Mouse (Mus musculus) heart, adult 2 months (tissue): Measurements from ENCODE around the gene Fam122a. TPM values are rescaled to one million over a fixed set of nuclear protein-coding genes. Genes with fewer than 3 reads are reported as not detected.
A peak's percentile ranks its signal among the peaks of the same experiment; 100 is the strongest.

ENCODE experiments used
- DNase-seq, 2 experiments: peaks; one replicate each; pipeline ENCODE4 v3.0.0; 2021
- H3K27ac ChIP-seq: fragments of 200-600 bp; 2 replicates; pipeline ENCODE4 v1.8.1; 2022
- H3K27me3 ChIP-seq: fragments of 200-500 bp; 2 replicates; pipeline ENCODE4 v1.6.1; 2012; ENCODE audit warnings: mild to moderate bottlenecking, low read length, inconsistent platforms, mixed read lengths; ENCODE audit not compliant: control insufficient read depth, insufficient read depth
- H3K36me3 ChIP-seq: fragments of 200-500 bp; 2 replicates; pipeline ENCODE4 v1.6.1; 2012; ENCODE audit warnings: low read length, inconsistent platforms; ENCODE audit not compliant: control insufficient read depth, insufficient read depth
- H3K4me1 ChIP-seq: fragments of 200-500 bp; 2 replicates; pipeline ENCODE4 v1.6.1; 2011; ENCODE audit warnings: low read length; ENCODE audit not compliant: control insufficient read depth, insufficient read depth
- H3K4me3 ChIP-seq: fragments of 200-600 bp; 2 replicates; pipeline ENCODE4 v1.8.1; 2022
- H3K79me2 ChIP-seq: fragments of 200-500 bp; replicated peaks from 2 replicates; pipeline ENCODE4 v1.6.1; 2012; ENCODE audit warnings: mild to moderate bottlenecking, inconsistent platforms, low read length, moderate library complexity, mixed read lengths; ENCODE audit not compliant: control insufficient read depth, insufficient read depth
- H3K9ac ChIP-seq: fragments of 200-500 bp; 2 replicates; pipeline ENCODE4 v1.6.1; 2012; ENCODE audit warnings: low read depth, mild to moderate bottlenecking, control low read depth, inconsistent platforms, low read length, mixed read lengths
- CTCF ChIP-seq: fragments of 200-600 bp; IDR thresholded peaks from 2 replicates; pipeline ENCODE4 v1.8.1; 2022; ENCODE audit warnings: antibody characterized with exemption, mild to moderate bottlenecking, moderate library complexity
- EP300 ChIP-seq: fragments of 200-500 bp; IDR thresholded peaks from 2 replicates; pipeline ENCODE4 v1.6.1; 2011; ENCODE audit warnings: low read depth, low read length, control low read depth; ENCODE audit not compliant: insufficient read depth
- POLR2A ChIP-seq: fragments of 200-500 bp; IDR thresholded peaks from 2 replicates; pipeline ENCODE4 v1.6.1; 2011; ENCODE audit warnings: mild to moderate bottlenecking, low read depth, low read length, control low read depth; ENCODE audit not compliant: insufficient read depth
- WGBS: fragments of 180-500 bp; shearing (Covaris S2); methylation state at CpG from one replicate; pipeline ENCODE4 v1.1.7; 2018; 5-methylcytosine and 5-hydroxymethylcytosine counted together
- intact Hi-C: fragments of 180-260 bp; cut with DNase I; formaldehyde crosslinking; loops from one replicate; pipeline ENCODE4 v1.15.1; 2025
- long read RNA-seq: library from polyadenylated mRNA; stranded (forward); transcript quantifications from one replicate; pipeline ENCODE4 v2.0.0, GENCODE M21; 2021
- polyA plus RNA-seq: library from polyadenylated mRNA; depleted of rRNA; stranded (reverse); fragments of >200 nt; gene quantifications from 2 replicates; pipeline ENCODE4 v1.2.3, GENCODE M21; 2012; rRNA removed
- total RNA-seq, 2 experiments: library from RNA; stranded (reverse); gene quantifications; 2 replicates each; pipeline ENCODE4 v1.2.3; 2021

Gene Fam122a
- total RNA-seq: 10 to 100 TPM; 25.2 to 28.8 TPM
- 26.4 and 27.4 TPM in 2 replicates for polyA plus RNA-seq
- long read RNA-seq, transcript Fam122a-201 (1 exons, 855 nt): major isoform, 21 of 21 reads
- long read RNA-seq, partial matches to known transcripts: 0 of 21 reads
- long read RNA-seq, other reads (novel, unspliced or antisense): 0 of 21 reads

DNA sequence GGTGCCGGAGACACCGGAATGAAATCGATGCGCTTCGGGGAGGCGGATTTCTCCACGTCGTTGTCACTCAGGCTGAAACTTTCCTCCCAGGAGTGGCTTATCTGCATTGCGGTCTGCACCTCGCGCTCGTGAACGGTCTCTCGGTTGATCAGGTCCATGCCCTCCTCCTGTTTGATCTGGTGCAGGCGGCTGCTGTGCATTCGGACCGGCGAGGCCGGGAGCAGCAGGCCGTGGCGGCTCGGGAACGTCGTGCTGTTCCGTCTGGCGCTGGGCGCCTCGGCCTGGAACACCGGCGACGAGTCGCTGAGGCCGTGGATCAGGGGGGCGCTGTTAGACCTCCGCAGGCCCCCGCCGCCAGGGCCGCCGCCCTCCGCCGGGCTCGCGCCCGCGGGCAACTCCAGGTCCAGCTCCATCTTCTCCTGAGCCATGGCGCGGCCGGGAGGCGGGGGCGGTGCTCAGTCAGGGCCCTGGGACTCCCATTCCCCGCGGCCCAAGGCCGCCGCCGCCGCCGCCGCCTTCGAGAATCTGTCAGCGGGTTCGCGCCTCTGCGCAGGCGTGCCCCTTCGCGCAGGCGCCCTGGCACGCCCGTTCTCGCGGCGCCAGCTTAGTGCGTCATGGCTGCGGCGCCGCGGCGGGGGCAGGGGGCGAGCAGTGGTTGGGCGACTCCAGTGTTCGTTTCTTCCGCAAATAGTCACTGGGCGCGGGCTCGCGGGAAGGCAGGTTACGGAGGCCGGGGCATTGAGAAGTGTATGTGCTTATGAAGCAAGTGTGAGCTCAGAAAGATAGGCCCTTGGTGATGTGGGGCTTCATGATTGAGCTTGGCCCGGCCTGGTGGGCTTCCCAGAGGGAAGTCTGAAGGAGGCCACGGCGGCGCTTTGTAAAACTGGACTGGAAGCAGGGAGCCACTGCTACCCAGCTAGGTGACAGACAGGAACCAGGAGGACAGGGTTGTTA lies at the start of gene Fam122a:
Fam122a (minus strand) TSS at position 428 of the 954 bp plus-strand sequence.
- peak; percentile 48 for TF ChIP-seq CTCF
- TF ChIP-seq EP300: no peak
- peak; percentile 83 for TF ChIP-seq POLR2A
- Histone ChIP-seq H3K27ac (peak within 1 kb of the TSS; percentile 94), H3K4me1 (peaks cover 4% of the 10 kb centered on the region), H3K9ac (peak within 1 kb of the TSS; percentile 79), H3K79me2 (no peaks in the 10 kb centered on the region), H3K4me3 (peak within 1 kb of the TSS; percentile 87), H3K27me3 (no peaks in the 10 kb centered on the region), H3K36me3 (0 out of 2 replicates have a peak, but pooled peaks cover 4% of the 10 kb centered on the region)
- WGBS: 1% methylated on average over 91 of the region's 92 CpGs
- peak; percentile 94 to 96 for DNase-seq
- intact Hi-C loops: loop anchor here (1.0 to 5.0 kb wide), 4 partner anchors 79 to 720 kb away; partner anchors contain the start of genes Apba1 and Fxn

DNA sequence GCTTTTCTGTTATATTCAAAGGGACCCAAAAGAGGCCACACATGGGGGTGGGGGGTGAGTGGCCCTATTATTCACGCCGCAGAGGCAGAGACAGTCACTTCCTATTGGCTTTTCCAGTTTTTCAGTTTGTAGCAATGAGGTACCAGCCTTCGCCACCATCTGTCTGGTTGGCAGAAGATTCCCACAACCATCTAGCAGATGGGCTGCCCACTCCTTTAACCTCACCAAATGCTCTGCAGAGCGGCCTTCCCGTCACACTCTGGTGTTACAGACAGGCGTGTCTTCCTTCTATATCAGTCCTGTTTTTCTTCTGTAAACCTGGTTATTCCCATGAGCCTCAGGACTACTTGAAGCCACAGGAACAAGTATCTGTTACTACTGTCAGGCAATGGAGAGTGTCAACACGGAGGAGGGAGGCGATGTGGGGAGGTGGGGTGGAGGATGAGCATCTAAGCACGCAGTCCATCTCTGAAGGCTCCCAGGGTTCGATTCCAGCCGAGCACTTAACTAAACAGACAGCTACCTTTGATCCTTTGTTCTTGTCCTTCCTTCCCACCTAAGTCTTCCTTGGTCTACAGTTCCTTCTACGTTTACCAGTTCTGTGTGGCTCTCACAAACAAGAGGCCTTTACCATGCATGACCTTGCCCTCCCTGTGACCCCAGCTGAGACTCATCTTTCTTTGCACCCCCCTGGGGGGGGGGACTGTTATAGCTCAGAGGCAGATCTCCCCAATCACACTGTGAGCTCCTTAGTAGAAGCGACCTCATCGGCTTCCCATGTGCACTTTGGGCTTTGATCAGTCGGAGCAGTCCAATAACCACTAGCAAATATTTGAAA lies 46.5 kb upstream of the Fam122a start:
- H3K36me3 ChIP-seq: no peaks in the 10 kb centered on the region; the same call in 1 of the 2 replicates
- no peaks in the 10 kb centered on the region for H3K79me2 ChIP-seq
- WGBS: 84% methylated on average over 15 of the region's 15 CpGs
- intact Hi-C loops: no loop called here
- H3K9ac ChIP-seq: no peak overlapping the region
- no peak overlapping the region for H3K27ac ChIP-seq
- no peaks in the 10 kb centered on the region for H3K27me3 ChIP-seq
- H3K4me1 ChIP-seq: peaks cover 2% of the 10 kb centered on the region; the same call in 1 of the 2 replicates
- no peak for DNase-seq
- no peak for TF ChIP-seq CTCF
- no peak overlapping the region for H3K4me3 ChIP-seq

DNA sequence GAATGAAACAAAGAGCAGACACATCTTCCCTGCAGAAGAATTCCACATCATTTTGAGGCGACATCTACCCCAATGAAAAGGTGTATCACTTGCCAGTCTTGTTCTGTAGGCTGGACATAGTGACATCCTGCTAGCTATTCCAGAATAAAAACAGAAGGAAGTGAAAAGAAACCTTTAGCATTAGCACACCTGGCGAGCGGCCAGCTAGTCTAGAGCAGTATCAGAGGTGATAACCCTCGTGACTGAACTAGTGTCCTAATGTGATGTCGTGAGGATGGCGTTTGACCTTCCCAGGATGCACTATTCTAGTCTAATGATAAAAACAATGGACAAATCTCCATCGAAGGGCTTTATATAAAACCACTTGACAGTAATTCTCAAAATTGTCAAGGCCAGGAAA lies 44.8 kb upstream of the Fam122a start:
- intact Hi-C loops: no loop called here
- no peaks in the 10 kb centered on the region for H3K27me3 ChIP-seq
- 28% methylated on average over 7 of the region's 7 CpGs for WGBS
- H3K4me3 ChIP-seq: no peak overlapping the region
- no peak overlapping the region for H3K9ac ChIP-seq
- no peaks in the 10 kb centered on the region for H3K79me2 ChIP-seq
- TF ChIP-seq POLR2A (no peak), EP300 (no peak), CTCF (no peak)
- no peak for DNase-seq
- no peaks in the 10 kb centered on the region for H3K36me3 ChIP-seq
- H3K27ac ChIP-seq: no peak overlapping the region
- peaks cover 2% of the 10 kb centered on the region; the same call in 1 of the 2 replicates for H3K4me1 ChIP-seq

DNA sequence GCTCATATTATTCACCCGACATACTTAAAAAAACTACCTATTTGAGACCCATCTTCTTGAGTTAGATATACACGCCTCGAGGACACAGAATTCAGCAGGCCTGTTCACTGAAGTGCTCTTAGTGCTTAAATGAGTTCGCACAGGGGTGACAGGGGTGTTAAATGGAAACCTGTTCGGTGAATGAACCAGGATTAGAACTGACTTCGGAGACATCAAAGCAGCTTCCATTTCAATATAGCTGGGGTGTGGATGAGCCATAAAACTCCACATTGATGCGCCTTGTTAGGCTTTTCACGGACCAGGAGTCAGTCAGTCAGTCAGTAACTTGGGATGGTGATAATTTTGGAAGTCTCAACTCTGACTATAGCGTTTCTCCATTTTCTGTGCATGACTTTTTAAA lies 44.0 kb upstream of the Fam122a start:
- H3K79me2 ChIP-seq: no peaks in the 10 kb centered on the region
- TF ChIP-seq POLR2A: no peak
- TF ChIP-seq EP300: no peak
- no peaks in the 10 kb centered on the region for H3K27me3 ChIP-seq
- peaks cover 2% of the 10 kb centered on the region; the same call in 1 of the 2 replicates for H3K4me1 ChIP-seq
- no peak overlapping the region for H3K4me3 ChIP-seq
- DNase-seq: no peak
- no peak overlapping the region for H3K27ac ChIP-seq
- WGBS: 85% methylated on average over 9 of the region's 9 CpGs
- no peak overlapping the region for H3K9ac ChIP-seq
- intact Hi-C loops: no loop called here
- no peaks in the 10 kb centered on the region for H3K36me3 ChIP-seq

DNA sequence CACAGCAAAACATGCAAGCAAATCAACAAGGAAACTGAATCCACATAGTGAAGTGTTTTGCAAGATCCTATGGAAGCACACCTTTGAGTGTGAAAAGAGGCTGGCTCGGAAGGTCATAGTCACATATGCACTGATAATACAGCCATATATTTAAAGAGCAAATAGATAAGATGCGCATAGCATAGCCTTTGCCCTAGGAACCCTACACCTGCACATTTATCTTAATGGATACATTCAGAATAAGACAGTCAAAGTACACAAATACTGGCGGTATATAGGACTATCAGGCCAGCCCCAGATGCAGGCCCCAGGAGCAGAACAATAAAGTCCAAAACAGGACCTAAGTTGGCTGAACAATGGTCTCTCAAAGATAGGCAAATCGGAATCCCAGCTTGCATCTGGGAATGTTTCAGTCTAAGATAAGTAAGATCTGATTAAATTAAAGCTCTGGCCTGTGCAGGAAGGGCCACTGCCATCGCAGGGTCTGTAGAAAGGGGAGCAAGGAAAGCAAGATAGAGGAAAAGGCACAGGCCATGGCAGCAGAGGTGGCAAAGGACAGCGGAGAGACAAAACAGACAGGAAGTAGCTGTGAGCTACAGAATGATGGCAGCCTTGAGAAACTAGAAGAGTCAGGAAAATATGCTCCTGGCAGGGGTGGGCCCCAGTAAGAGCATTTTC lies 42.7 kb upstream of the Fam122a start:
- H3K9ac ChIP-seq: no peak overlapping the region
- intact Hi-C loops: no loop called here
- H3K27ac ChIP-seq: no peak overlapping the region
- no peak overlapping the region for H3K4me3 ChIP-seq
- H3K27me3 ChIP-seq: no peaks in the 10 kb centered on the region
- DNase-seq: no peak
- no peaks in the 10 kb centered on the region for H3K79me2 ChIP-seq
- H3K36me3 ChIP-seq: no peaks in the 10 kb centered on the region
- peaks cover 2% of the 10 kb centered on the region; the same call in 1 of the 2 replicates for H3K4me1 ChIP-seq
- WGBS: 67% methylated on average over 6 of the region's 6 CpGs
- TF ChIP-seq CTCF (no peak), EP300 (no peak), POLR2A (no peak)
